Mouse (Mus musculus) urinary bladder, postnatal 10 days (tissue): ENCODE measurements at regions not wholly inside any gene's neighbourhood (a gene's known extent, or its start where the extent isn't known, plus 50 kb on each side); places are given as distances from the start of the nearest gene placed in this dataset.
A peak's percentile ranks its signal among the peaks of the same experiment; 100 is the strongest.
"Not testable (repeated sequence)": the region's sequence is repeated elsewhere in the genome, so short reads cannot be mapped to it uniquely, and the experiment has no call there.

ENCODE experiments used
- DNase-seq: peaks from one replicate; pipeline ENCODE4 v3.0.0; 2022; ENCODE audit warnings: low spot score

GRCm38 (mm10) chr10:53482919-53483318 lies 103.2 kb upstream of the Cep85l start:
- no peak for DNase-seq

DNA sequence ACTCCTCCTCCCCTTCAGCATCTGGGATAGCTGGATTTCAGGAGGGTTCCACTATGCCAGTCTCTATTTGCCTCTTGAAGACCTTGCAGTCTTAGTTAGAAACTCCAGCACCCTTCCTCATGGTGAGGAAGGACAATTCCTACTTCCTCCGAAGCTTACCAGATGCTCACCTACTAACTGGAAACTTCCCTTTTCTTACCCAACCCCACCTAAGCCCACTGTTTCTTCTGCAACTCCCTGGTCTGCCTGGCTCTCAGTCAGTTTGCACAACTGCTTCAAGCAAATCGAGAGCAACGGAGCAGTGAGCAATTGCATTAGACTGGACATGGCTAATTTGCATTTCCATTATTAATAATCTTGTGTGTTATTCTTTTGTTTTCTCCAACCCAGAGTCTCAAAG lies 90.5 kb upstream of the Cep85l start:
- no peak for DNase-seq

GRCm38 (mm10) chr10:53469611-53470010 lies 89.9 kb upstream of the Cep85l start:
- DNase-seq, result no peak

- DNase-seq, result no peak
Observed at GRCm38 (mm10) chr10:53468293-53468545, 88.5 kb upstream of the Cep85l start.

DNA sequence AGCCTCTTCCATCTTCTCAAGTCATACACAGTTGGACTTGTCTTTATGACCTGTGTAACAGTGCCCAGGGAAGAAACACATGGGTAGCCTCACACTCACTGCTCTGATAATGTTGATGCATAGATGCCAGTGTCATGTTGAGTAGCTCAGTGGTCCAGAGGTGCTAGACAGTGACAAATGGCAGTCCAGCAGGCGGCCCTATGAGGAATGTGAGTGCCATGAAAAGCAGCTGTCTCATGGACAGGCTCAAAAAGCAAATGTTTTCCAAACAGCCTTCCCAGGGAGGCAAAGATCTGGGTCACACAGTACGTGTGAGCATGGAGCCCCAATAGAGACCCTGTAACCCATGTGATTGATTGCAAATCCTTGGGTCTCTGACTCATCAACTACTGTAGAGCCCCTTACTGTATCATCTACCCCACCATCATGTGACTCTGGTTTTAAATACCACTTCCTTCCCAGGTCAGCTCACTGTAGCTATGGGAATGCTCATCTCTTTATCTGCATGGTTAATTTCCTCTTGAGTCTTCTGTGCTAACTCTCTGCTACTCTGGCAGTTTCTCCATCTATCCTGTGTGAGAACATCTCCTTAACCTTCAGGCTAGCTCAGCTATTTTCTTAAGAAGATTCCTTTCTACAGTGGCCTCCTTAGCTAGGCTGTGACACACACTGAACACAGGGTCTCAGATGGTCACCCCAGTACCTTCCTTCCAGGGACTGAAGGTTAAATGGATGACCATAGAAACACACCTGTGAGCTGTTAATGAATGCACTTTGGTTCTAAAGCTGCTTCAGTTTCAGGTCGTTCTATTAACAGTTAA lies 87.9 kb upstream of the Cep85l start:
- no peak for DNase-seq

DNA sequence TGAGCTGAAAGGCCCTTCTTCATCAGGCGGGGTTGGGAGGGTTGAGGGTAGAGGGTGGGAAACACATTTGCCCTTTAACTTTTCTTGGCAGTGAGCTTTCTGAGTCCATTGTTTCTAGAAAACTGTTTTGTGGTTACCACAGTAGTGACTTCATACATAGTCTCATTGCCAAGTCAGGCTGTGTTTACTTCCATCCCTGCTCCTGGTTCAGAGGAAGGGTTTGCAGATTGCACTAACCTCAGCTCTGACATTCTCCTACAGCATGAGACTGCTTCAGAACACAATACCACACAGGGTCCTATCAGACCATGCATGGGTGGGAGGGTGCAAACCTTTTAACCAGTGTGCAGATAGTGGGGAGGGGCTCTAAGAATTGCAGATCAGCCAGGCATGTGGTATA lies 87.1 kb upstream of the Cep85l start:
- no peak for DNase-seq

GRCm38 (mm10) chr10:53466261-53466660 lies 86.5 kb upstream of the Cep85l start:
- DNase-seq, result no peak

DNA sequence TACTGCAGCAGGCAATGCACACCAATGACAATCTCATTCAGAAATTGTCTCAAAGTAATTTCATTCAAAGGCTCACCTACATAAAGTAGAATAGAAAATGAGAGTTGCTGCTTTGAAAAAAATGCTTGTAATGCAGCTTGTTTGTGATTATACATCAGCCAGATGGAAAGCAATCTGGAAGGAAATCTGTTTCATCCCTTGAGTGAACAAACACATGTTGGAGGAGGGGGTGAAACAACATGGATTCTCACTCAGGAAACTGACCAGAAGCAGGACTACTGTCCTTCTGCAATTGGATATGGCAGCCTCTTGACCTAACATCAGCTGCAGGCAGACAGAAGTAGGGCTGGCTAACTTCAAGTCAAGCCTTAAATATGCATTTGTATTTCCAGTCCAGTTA lies 84.8 kb upstream of the Cep85l start:
- no peak for DNase-seq

DNA sequence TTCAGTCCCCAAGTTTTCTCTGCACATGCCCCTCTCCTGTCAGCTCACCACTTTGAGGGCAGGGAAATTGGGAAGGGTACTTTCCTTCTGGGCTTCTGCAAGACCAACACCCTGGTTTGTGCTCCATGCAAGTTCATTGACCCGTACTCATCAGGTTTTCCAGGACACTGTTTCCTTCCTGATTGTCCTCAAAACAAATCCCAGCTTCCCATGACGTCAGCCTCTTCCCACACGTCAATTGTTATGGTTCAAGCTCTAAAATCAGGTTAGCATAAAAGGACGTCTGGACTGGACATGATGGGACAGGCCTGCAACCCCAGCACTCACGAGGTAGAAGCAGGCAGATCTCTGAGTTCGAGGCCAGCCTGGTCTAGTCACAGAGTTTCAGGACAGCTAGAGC lies 84.3 kb upstream of the Cep85l start:
- DNase-seq, result no peak

DNA sequence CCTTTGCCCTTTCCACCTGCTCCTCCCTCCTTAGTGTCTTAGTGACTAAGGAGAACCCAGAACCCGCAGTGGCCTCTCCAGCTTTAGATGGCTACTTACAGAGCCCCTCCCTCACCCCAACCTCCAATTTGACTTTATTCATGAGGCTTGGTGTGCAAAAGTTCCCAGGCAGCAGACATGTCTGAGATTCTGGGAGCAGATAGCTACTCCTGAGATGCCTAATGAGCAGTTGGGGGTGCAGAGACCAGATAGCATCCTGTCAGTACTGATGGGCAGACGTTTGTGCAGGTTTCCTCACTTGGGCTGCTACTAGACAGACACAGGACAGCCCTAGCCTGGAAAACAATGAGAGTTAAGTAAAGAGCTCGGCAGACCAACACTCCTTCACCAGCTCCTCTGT lies 83.7 kb upstream of the Cep85l start:
- no peak for DNase-seq

DNA sequence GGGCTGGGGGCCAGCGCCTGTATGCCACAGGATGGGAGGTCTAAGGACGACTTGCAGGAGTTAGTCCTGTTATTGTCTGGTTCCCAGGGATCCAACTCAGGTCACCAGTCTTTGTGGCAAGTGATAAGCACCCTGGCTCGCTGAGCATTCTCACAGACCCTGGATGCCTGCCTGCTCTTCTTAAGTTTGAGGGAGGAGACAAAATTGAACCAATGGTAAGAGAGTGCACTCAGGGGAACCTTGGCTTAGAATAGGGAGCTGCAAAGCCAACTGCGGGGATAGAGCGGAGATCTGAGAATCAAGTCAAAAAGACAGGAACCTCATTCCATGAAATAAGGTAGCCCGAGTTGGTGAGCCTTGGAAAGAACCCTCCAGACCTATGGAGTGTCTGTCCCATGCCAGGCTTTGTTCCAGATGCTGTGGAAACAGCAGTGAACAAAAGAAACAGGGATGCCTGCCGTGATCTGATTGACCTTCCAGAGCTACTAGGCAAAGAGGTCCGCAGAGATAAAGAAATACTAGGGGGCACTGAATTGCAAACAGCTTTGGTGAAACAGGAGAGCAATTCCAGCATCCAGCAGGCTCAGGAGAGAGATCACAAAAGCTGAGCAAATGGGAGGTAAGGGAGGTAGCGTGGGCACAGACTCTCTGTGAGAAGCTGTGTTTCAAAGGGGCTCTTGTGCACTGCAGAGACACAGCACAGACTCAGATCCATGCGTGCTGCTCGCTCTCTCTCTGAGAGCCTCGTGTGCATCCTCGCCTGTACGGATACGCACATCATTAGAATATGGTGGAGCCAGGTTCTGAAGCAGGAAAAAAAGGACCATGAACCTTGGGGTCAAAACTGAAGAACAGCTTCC lies 82.9 kb upstream of the Cep85l start:
- no peak for DNase-seq

DNA sequence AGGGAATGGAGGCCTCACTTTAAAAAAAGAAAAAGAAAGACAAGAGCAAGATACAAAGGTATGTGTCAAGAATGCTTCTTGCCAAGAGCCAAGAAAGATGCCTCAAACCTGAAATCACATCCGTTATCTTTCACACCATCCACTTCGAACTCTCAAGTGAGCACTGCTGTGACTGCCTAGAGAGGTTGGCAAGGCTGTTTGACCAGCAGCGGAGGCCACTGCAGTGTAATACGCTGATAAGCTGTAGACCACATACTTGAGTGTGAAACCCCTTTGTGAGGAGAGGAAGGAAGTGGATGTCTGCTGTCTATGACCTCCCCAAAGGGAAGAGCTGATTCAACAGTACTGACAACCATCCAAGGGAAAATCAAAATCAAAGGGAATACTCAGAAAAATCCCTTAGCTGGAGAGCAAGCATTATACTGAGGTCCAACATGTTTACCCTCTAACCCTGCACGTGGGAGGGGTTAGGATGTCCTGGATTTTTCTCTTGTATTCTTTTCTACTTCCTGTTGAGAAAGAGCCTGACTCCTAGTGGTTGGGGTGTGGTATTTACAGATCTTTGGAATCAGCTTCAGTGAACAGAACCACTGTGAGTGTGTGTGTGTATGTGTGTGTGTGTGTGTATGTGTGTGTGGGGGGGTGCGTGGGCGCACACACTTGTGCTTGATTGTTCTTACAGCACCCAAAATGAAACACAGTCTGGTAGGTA lies 81.5 kb upstream of the Cep85l start:
- no peak for DNase-seq

- DNase-seq, result not testable (repeated sequence)
Observed at GRCm38 (mm10) chr10:53459706-53460105, 80.0 kb upstream of the Cep85l start.

DNA sequence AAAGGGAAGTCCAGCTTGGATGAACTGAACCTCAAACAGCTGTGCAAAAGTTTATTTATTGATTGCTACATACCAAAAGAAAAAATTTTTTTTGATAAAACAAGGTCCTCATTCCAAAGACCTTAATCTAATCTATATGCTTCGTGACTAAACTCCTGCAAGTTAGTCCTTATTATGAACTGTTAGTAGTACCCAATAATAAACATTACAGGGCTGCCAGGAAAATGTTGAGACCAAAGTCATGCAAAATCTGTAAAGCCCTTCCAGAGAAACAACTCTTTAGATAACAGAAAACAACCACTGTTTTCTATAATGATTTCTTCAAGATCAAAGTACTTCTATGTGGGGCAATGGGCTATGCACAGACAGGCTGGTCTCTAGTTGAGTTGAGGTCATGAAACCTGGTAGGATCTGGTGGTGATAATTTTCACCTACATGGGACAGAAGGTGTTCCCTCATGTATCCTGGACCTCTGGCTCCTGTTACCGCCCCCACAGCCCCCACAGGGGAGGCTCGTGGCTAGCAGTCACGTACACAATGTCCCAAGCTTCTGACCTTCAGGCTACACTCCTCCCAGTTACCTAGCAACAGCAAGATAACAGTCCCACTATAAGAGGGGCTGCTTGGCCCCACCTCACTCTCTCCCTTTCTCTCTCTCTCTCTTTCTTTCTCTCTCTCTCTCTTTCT lies 76.4 kb upstream of the Cep85l start:
- no peak for DNase-seq

DNA sequence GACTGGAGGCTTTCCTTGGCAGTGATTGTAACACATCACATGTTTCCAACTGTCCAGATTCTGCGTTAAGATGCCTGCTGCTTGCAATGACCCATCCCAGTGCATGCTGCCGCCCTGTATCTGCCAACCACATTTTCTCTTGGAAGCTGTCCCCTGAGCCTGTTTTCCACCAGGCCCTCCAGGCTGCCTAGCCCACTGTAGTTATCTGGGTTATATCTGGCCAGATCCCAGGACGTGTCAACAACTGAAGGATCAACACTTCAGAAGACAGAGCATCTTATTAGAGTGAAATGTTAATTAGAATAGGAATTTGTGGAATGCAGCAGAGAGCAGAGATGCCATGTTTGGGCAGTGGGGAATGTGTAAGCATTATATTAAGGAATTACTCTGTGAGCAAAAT lies 65.0 kb upstream of the Cep85l start:
- DNase-seq, result no peak

- DNase-seq, result no peak
Observed at GRCm38 (mm10) chr10:53443443-53443842, 63.7 kb upstream of the Cep85l start.

- no peak for DNase-seq
Observed at GRCm38 (mm10) chr10:53442912-53443311, 63.2 kb upstream of the Cep85l start.

DNA sequence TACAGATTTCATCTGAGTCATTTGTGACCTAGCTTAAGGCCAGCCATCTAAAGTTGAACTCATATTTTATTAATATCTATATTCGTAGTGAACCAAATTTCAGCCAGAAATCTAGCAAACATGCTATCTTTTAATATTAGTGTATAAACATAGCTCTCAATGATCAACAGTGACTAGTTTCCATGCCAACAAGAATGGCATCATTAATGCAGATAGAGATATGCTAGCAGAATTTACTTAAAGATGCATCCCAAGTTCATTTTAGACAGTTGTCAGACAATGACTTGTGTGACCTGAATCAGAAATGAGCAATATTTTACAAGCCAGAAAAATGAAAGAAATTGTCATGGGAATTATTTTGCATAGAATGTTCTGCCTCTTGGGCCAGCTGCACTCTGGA lies 60.5 kb upstream of the Cep85l start:
- DNase-seq, result no peak

GRCm38 (mm10) chr10:53438388-53438787 lies 58.6 kb upstream of the Cep85l start:
- DNase-seq, result no peak

GRCm38 (mm10) chr10:53437724-53438123 lies 58.0 kb upstream of the Cep85l start:
- DNase-seq, result no peak

GRCm38 (mm10) chr10:53436023-53436475 lies 56.3 kb upstream of the Cep85l start:
- no peak for DNase-seq

DNA sequence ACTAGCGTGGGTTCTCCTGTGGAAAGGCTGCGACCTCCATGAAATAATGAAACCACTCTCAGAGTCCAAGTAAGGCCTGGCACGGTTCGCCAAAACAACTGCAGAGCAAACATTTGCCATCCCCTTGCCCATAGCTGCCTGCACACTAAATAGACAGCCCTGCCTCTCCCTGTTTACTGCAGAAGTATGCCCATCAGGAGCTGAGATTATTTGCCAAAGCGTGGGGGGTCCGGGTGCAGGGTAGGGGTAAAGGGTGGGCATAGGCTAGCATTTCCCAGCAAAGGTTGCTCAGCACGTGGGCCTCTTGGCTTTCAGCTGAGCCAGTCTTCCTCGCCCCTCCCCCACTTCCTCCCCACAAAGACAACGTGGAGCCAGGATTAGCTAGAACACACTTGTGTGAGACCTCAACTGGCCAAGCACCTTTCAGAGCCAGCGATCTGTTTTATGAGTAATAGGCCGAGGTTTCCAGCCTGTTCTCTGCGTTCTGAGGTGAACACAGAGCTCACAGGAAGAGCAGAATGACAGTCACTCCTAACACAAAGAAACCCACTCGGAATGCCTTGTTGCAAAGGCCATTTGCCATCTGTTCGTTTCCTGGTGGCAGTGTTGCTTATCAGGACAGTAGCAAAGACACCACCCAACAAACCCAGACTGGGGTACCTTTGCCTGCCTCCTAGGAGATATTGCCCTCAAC lies 55.6 kb upstream of the Cep85l start:
- DNase-seq, result peak; percentile 49
